Mouse (Mus musculus): ENCODE results near the gene Dock2. TPM values are rescaled to one million over a fixed set of nuclear protein-coding genes. Genes with fewer than 3 reads are reported as not detected.

The Dock2 gene
- polyA plus RNA-seq, 1 experiment, result 35.9 TPM

- Histone ChIP-seq H3K4me3 (ENCODE audit: extremely low read depth, insufficient read depth, insufficient read length) (no peak overlapping the region), H3K36me3 (ENCODE audit: control insufficient read depth, insufficient read depth, low read length) (peaks cover 34% of the 10 kb centered on the region), H3K27me3 (ENCODE audit: control insufficient read depth, insufficient read depth, low read length) (no peaks in the 10 kb centered on the region), H3K27ac (ENCODE audit: insufficient read depth, low read length) (no peak overlapping the region), H3K4me1 (ENCODE audit: control insufficient read depth, insufficient read depth, insufficient read length) (no peaks in the 10 kb centered on the region)
- no peak for DNase-seq (ENCODE audit: low read depth in 1 of 2, low spot score in 2 of 2)
- TF ChIP-seq POLR2A (IDR thresholded peaks at IDR 0.05; ENCODE audit: low read depth, low read length), result no peak
- no peak for TF ChIP-seq CTCF (IDR thresholded peaks at IDR 0.05; ENCODE audit: extremely low read depth, insufficient read depth, insufficient read length, insufficient replicate concordance)
- WGBS, result 85% methylated on average over 1 of the region's 1 CpGs
Observed at GRCm38 (mm10) chr11:34299550-34299949, 484.1 kb downstream of the Dock2 start.

GRCm38 (mm10) chr11:34297698-34298378, 485.9 kb downstream of the Dock2 start:
- no peaks in the 10 kb centered on the region for H3K4me1 ChIP-seq (ENCODE audit: control insufficient read depth, insufficient read depth, insufficient read length)
- DNase-seq (ENCODE audit: low read depth in 1 of 2, low spot score in 2 of 2), result no peak
- WGBS, result 95% methylated on average over 5 of the region's 5 CpGs
- H3K4me3 ChIP-seq (ENCODE audit: extremely low read depth, insufficient read depth, insufficient read length), result no peak overlapping the region
- H3K27ac ChIP-seq (ENCODE audit: insufficient read depth, low read length), result no peak overlapping the region
- H3K36me3 ChIP-seq (ENCODE audit: control insufficient read depth, insufficient read depth, low read length), result peaks cover 38% of the 10 kb centered on the region
- H3K27me3 ChIP-seq (ENCODE audit: control insufficient read depth, insufficient read depth, low read length), result no peaks in the 10 kb centered on the region
- no peak for TF ChIP-seq POLR2A (IDR thresholded peaks at IDR 0.05; ENCODE audit: low read depth, low read length)
- TF ChIP-seq CTCF (IDR thresholded peaks at IDR 0.05; ENCODE audit: extremely low read depth, insufficient read depth, insufficient read length, insufficient replicate concordance), result no peak

GRCm38 (mm10) chr11:34291304-34291703, 492.4 kb downstream of the Dock2 start:
- Histone ChIP-seq H3K4me1 (ENCODE audit: control insufficient read depth, insufficient read depth, insufficient read length) (no peaks in the 10 kb centered on the region), H3K27ac (ENCODE audit: insufficient read depth, low read length) (no peak overlapping the region), H3K4me3 (ENCODE audit: extremely low read depth, insufficient read depth, insufficient read length) (no peak overlapping the region), H3K36me3 (ENCODE audit: control insufficient read depth, insufficient read depth, low read length) (peaks cover 29% of the 10 kb centered on the region), H3K27me3 (ENCODE audit: control insufficient read depth, insufficient read depth, low read length) (no peaks in the 10 kb centered on the region)
- WGBS, result 93% methylated on average over 3 of the region's 3 CpGs
- no peak for TF ChIP-seq POLR2A (IDR thresholded peaks at IDR 0.05; ENCODE audit: low read depth, low read length)
- TF ChIP-seq CTCF (IDR thresholded peaks at IDR 0.05; ENCODE audit: extremely low read depth, insufficient read depth, insufficient read length, insufficient replicate concordance), result no peak
- no peak for DNase-seq (ENCODE audit: low read depth in 1 of 2, low spot score in 2 of 2)

- WGBS, result 90% methylated on average over 2 of the region's 2 CpGs
- no peak for TF ChIP-seq POLR2A (IDR thresholded peaks at IDR 0.05; ENCODE audit: low read depth, low read length)
- TF ChIP-seq CTCF (IDR thresholded peaks at IDR 0.05; ENCODE audit: extremely low read depth, insufficient read depth, insufficient read length, insufficient replicate concordance), result no peak
Observed at GRCm38 (mm10) chr11:34290708-34291107, 493.0 kb downstream of the Dock2 start.

GRCm38 (mm10) chr11:34290265-34290664, 493.4 kb downstream of the Dock2 start:
- Histone ChIP-seq H3K27ac (ENCODE audit: insufficient read depth, low read length) (no peak overlapping the region), H3K36me3 (ENCODE audit: control insufficient read depth, insufficient read depth, low read length) (peaks cover 31% of the 10 kb centered on the region), H3K27me3 (ENCODE audit: control insufficient read depth, insufficient read depth, low read length) (no peaks in the 10 kb centered on the region), H3K4me1 (ENCODE audit: control insufficient read depth, insufficient read depth, insufficient read length) (no peaks in the 10 kb centered on the region), H3K4me3 (ENCODE audit: extremely low read depth, insufficient read depth, insufficient read length) (no peak overlapping the region)
- WGBS, result 89% methylated on average over 4 of the region's 4 CpGs
- TF ChIP-seq POLR2A (IDR thresholded peaks at IDR 0.05; ENCODE audit: low read depth, low read length), result no peak
- no peak for DNase-seq (ENCODE audit: low read depth in 1 of 2, low spot score in 2 of 2)

More at GRCm38 (mm10) chr11:34290708-34291107, 493.0 kb downstream of the Dock2 start:
- no peaks in the 10 kb centered on the region for H3K4me1 ChIP-seq (ENCODE audit: control insufficient read depth, insufficient read depth, insufficient read length)
- no peak for DNase-seq (ENCODE audit: low read depth in 1 of 2, low spot score in 2 of 2)
- peaks cover 31% of the 10 kb centered on the region for H3K36me3 ChIP-seq (ENCODE audit: control insufficient read depth, insufficient read depth, low read length)
- H3K27ac ChIP-seq (ENCODE audit: insufficient read depth, low read length), result no peak overlapping the region
- H3K27me3 ChIP-seq (ENCODE audit: control insufficient read depth, insufficient read depth, low read length), result no peaks in the 10 kb centered on the region
- H3K4me3 ChIP-seq (ENCODE audit: extremely low read depth, insufficient read depth, insufficient read length), result no peak overlapping the region

- Histone ChIP-seq H3K4me1 (ENCODE audit: control insufficient read depth, insufficient read depth, insufficient read length) (no peaks in the 10 kb centered on the region), H3K27me3 (ENCODE audit: control insufficient read depth, insufficient read depth, low read length) (no peaks in the 10 kb centered on the region), H3K27ac (ENCODE audit: insufficient read depth, low read length) (no peak overlapping the region), H3K4me3 (ENCODE audit: extremely low read depth, insufficient read depth, insufficient read length) (no peak overlapping the region), H3K36me3 (ENCODE audit: control insufficient read depth, insufficient read depth, low read length) (peaks cover 20% of the 10 kb centered on the region)
- no peak for DNase-seq (ENCODE audit: low read depth in 1 of 2, low spot score in 2 of 2)
- TF ChIP-seq POLR2A (IDR thresholded peaks at IDR 0.05; ENCODE audit: low read depth, low read length) (no peak), CTCF (IDR thresholded peaks at IDR 0.05; ENCODE audit: extremely low read depth, insufficient read depth, insufficient read length, insufficient replicate concordance) (no peak)
- WGBS, result 85% methylated on average over 13 of the region's 13 CpGs
Observed at GRCm38 (mm10) chr11:34284124-34284808, 499.4 kb downstream of the Dock2 start.

- Histone ChIP-seq H3K36me3 (ENCODE audit: control insufficient read depth, insufficient read depth, low read length) (peaks cover 13% of the 10 kb centered on the region), H3K4me3 (ENCODE audit: extremely low read depth, insufficient read depth, insufficient read length) (no peak overlapping the region), H3K4me1 (ENCODE audit: control insufficient read depth, insufficient read depth, insufficient read length) (no peaks in the 10 kb centered on the region), H3K27me3 (ENCODE audit: control insufficient read depth, insufficient read depth, low read length) (no peaks in the 10 kb centered on the region), H3K27ac (ENCODE audit: insufficient read depth, low read length) (no peak overlapping the region)
- DNase-seq (ENCODE audit: low read depth in 1 of 2, low spot score in 2 of 2), result no peak
- WGBS, result 92% methylated on average over 3 of the region's 3 CpGs
- TF ChIP-seq POLR2A (IDR thresholded peaks at IDR 0.05; ENCODE audit: low read depth, low read length) (no peak), CTCF (IDR thresholded peaks at IDR 0.05; ENCODE audit: extremely low read depth, insufficient read depth, insufficient read length, insufficient replicate concordance) (no peak)
Observed at GRCm38 (mm10) chr11:34277047-34277445, 506.6 kb downstream of the Dock2 start.

Measured in spleen, adult 2 months (tissue).